Mouse (Mus musculus): Measurements from ENCODE around the gene Bmf. TPM values are rescaled to one million over a fixed set of nuclear protein-coding genes. Genes with fewer than 3 reads are reported as not detected.
A peak's percentile ranks its signal among the peaks of the same experiment; 100 is the strongest.
"Not testable (repeated sequence)": the region's sequence is repeated elsewhere in the genome, so short reads cannot be mapped to it uniquely, and the experiment has no call there.

The Bmf gene
- polyA plus RNA-seq, 1 experiment from 2014 or later: 3.0 TPM

DNA sequence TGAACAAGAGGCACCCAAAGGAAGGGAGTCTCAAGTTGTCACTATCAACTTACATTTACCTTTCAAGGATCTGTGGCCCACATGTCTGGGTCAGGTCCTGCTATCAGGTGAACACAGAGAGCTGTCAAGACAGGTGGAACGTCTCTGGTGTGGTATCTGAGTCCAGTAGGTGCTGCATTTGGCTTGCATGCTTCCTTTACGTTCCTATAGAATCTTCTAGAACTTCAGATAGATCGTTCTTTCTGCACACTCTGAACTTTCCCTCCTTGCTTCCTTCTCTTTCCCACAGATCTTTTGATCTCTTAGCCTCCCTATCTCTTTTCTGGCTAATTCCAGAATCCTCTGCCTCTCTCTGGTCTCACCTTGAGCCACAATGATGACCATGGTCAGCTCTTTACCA lies 8.9 kb upstream of the Bmf start:
- no peak overlapping the region for H3K27ac ChIP-seq (replicated peaks)
- H3K4me1 ChIP-seq: peaks cover 6% of the 10 kb centered on the region; the same call in 1 of the 2 replicates
- DNase-seq (ENCODE audit: low spot score): no peak
- no peaks in the 10 kb centered on the region for H3K27me3 ChIP-seq (ENCODE audit: low read depth, poor library complexity, severe bottlenecking)
- no peak overlapping the region for H3K4me3 ChIP-seq
- no peaks in the 10 kb centered on the region for H3K9me3 ChIP-seq (replicated peaks)
- peaks cover 23% of the 10 kb centered on the region for H3K36me3 ChIP-seq
- 87% methylated on average over 3 of the region's 3 CpGs for WGBS

DNA sequence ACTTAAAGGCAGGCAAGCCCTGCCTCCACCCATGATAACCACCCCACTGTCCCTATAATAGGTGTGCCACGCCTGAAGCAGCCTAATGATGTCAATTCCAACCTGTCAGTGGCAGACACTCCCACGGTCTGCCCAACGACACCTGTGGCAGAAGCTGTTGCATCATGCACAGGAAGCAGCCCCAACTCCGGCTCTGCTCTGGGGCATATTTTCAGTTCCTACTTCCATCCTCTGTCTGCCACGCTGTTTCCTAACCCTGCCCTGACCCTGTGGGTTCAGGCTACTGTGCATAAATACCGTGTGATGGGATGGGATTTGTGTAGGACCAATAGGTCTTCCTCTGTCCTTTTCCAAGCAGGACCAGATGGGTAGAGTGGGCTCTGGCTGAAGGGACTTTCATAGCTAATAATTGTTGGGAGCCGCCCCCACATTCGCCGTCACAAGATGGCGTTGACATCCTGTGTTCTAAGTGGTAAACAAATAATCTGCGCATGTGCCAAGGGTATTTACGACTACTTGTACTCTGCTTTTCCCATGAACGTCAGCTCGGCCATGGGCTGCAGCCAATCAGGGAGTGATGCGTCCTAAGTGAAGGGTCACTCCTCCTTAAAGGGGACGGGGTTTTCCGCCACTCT lies 5.0 kb upstream of the Bmf start:
- not testable (repeated sequence) for H3K27me3 ChIP-seq (ENCODE audit: low read depth, poor library complexity, severe bottlenecking); H3K9me3 ChIP-seq (replicated peaks); DNase-seq (ENCODE audit: low spot score); H3K36me3 ChIP-seq
- Histone ChIP-seq H3K4me1 (peaks cover 13% of the 10 kb centered on the region), H3K4me3 (peak overlapping the region; percentile 50), H3K27ac (replicated peaks) (peak overlapping the region; percentile 70)
- 67% methylated on average over 15 of the region's 17 CpGs for WGBS

DNA sequence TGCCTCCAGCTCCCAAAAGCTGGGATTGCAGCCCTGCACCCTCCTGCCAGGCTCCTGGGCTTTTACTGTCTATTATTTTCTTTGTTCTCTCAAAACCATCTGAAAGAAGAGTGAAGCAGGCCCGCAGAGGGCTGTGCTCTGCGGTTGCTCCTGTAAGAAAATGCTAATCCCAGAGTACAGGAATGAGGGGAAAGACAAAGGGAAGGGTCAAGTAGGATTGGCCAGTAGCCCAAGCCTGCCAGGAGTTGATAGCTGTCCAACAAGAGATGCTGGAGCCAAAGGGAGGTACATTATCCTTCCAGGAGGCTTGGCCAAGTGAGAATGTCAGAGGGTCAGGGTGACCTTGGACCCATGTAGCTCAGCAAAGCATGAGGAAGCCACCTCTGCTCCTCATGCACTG lies 2.1 kb upstream of the Bmf start:
- no peak overlapping the region for H3K4me3 ChIP-seq
- H3K36me3 ChIP-seq: no peaks in the 10 kb centered on the region
- H3K9me3 ChIP-seq (replicated peaks): no peaks in the 10 kb centered on the region
- peaks cover 42% of the 10 kb centered on the region for H3K4me1 ChIP-seq
- no peak overlapping the region for H3K27ac ChIP-seq (replicated peaks)
- DNase-seq (ENCODE audit: low spot score): no peak
- 61% methylated on average over 2 of the region's 2 CpGs for WGBS
- H3K27me3 ChIP-seq (ENCODE audit: low read depth, poor library complexity, severe bottlenecking): peaks cover 16% of the 10 kb centered on the region

DNA sequence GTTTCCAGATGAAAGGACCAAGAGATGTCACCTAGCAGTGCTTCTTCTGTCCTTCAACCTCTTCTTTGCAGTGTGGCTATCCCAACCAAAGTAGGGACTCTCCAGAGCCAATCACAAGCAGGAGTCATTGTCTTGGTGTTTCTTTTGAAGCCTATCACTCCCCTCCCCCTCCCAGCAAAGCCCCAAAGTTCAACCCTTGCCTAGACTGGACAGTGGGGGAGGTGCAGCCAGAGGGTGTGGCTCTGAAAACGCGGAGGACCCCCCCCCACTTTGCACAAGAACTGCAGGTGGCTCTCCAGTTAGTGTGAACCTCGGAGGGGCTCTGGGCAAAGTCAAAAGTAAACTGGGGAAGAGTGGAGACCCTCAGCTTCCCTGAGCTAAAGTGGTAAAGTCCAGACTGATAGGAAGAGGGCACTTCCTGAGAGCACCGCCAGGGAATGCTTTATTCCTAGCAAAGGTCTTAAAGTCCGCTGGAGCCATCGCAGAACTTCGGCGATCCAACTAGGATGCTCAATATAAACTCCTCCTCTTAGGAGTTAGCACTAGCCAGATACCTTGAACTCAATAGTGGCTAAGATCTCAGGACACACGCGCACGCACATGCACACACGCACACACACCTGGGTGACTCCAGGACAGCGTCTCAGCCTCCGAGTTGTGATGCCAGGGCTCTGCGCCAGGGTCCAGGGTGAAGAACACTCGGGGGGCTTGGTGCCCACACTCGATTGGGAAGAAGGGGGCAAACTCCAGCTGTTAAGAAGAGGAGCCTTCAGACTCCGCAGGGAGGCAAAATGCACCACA lies 866 bp downstream of the Bmf start:
- no peaks in the 10 kb centered on the region for H3K36me3 ChIP-seq
- peak overlapping the region; percentile 95 for H3K4me3 ChIP-seq
- H3K4me1 ChIP-seq: peaks cover 65% of the 10 kb centered on the region
- WGBS: under 1% methylated on average over 18 of the region's 18 CpGs
- H3K9me3 ChIP-seq (replicated peaks): no peaks in the 10 kb centered on the region
- peak overlapping the region; percentile 92 for H3K27ac ChIP-seq (replicated peaks)
- DNase-seq (ENCODE audit: low spot score): peak; percentile 59
- H3K27me3 ChIP-seq (ENCODE audit: low read depth, poor library complexity, severe bottlenecking): peaks cover 32% of the 10 kb centered on the region

DNA sequence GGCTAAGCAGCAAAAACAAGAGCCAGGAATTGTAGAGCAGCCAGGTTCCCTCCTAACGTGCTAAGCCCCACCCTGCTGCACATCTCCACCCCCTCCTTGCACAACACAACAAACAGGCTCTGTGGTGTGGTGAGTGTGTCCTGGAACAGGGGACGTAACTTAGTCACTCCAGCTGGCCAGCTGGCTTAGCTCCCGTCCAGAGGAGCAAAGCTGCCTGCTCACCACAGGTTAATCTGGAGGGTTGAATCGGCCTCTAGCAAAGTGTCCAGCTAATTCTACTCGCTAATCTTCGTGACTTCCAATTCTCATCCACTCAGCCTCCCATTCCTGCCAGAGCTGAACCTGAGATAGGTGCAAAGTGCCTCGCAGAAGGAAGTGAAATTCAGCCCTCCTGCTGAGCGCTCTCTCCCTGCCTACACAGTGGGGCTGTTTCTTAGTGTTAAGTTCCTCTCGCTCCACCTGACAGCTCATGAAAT lies 1.9 kb downstream of the Bmf start:
- Histone ChIP-seq H3K36me3 (no peaks in the 10 kb centered on the region), H3K4me3 (peak overlapping the region; percentile 95), H3K27me3 (ENCODE audit: low read depth, poor library complexity, severe bottlenecking) (peaks cover 32% of the 10 kb centered on the region), H3K4me1 (peaks cover 76% of the 10 kb centered on the region), H3K9me3 (replicated peaks) (no peaks in the 10 kb centered on the region), H3K27ac (replicated peaks) (peak overlapping the region; percentile 55; the same call in 1 of the 2 replicates)
- 5% methylated on average over 9 of the region's 9 CpGs for WGBS
- DNase-seq (ENCODE audit: low spot score): no peak

DNA sequence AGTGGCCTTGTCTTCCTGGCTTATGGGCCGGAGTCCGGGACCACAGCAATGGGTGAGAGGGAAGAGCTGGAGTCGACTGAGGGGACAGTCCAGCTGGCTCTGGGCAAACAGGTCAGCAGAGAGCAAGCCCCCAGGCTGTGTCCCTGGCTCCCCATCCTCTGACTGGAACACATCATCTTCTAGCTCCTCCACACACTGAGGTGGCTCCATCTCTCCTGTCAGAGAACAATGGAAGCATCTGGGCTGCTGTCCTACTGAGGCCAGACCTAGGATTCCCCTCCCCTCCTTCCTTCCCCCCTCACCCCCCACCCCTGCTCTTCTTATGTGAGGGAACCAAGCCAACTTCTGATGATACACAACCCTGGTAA lies 2.7 kb downstream of the Bmf start:
- no peaks in the 10 kb centered on the region for H3K9me3 ChIP-seq (replicated peaks)
- H3K27ac ChIP-seq (replicated peaks): peak overlapping the region; percentile 79
- no peaks in the 10 kb centered on the region for H3K36me3 ChIP-seq
- H3K27me3 ChIP-seq (ENCODE audit: low read depth, poor library complexity, severe bottlenecking): peaks cover 32% of the 10 kb centered on the region
- peaks cover 79% of the 10 kb centered on the region for H3K4me1 ChIP-seq
- DNase-seq (ENCODE audit: low spot score): no peak
- 36% methylated on average over 3 of the region's 3 CpGs for WGBS
- 0 out of 2 replicates have a peak overlapping the region, but pooled peaks have one; percentile 95 for H3K4me3 ChIP-seq

DNA sequence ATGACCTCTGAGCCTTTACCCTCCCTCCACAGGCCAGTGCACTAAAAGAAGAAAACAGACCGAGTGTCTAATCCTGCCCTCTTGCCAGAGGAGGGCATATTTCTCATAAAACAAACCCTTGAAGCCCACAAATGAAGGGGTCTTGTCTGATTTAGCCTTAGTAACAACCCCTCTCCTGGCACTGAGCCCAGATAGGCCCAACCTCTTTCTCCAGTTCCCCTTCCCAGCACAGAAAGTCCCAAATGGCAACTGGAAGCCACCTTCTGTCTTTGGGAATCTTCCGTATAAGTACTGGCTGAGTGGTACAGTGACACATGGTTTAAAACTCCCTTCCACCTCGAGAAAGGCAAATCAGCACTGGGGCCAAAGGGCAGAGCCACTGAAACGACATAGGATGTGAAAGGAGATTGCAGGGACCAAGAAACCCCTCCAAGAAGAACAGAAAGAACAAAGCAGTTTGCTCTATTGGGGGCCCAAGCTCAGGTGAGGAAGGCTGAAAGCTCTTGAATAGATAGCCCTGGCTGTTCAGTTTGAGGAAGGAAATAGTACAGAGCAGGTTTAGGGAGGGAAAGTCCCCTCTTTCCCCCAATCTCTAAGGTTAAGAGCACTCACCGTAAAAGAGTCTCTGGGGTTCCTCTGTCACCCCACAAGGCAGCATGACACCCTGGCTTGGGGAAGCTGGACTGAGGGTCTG lies 3.2 kb downstream of the Bmf start:
- 22% methylated on average over 5 of the region's 5 CpGs for WGBS
- no peaks in the 10 kb centered on the region for H3K36me3 ChIP-seq
- peaks cover 79% of the 10 kb centered on the region for H3K4me1 ChIP-seq
- no peaks in the 10 kb centered on the region for H3K9me3 ChIP-seq (replicated peaks)
- no peak for DNase-seq (ENCODE audit: low spot score)
- H3K4me3 ChIP-seq: 0 out of 2 replicates have a peak overlapping the region, but pooled peaks have one; percentile 20
- H3K27me3 ChIP-seq (ENCODE audit: low read depth, poor library complexity, severe bottlenecking): peaks cover 32% of the 10 kb centered on the region
- H3K27ac ChIP-seq (replicated peaks): peak overlapping the region; percentile 79

DNA sequence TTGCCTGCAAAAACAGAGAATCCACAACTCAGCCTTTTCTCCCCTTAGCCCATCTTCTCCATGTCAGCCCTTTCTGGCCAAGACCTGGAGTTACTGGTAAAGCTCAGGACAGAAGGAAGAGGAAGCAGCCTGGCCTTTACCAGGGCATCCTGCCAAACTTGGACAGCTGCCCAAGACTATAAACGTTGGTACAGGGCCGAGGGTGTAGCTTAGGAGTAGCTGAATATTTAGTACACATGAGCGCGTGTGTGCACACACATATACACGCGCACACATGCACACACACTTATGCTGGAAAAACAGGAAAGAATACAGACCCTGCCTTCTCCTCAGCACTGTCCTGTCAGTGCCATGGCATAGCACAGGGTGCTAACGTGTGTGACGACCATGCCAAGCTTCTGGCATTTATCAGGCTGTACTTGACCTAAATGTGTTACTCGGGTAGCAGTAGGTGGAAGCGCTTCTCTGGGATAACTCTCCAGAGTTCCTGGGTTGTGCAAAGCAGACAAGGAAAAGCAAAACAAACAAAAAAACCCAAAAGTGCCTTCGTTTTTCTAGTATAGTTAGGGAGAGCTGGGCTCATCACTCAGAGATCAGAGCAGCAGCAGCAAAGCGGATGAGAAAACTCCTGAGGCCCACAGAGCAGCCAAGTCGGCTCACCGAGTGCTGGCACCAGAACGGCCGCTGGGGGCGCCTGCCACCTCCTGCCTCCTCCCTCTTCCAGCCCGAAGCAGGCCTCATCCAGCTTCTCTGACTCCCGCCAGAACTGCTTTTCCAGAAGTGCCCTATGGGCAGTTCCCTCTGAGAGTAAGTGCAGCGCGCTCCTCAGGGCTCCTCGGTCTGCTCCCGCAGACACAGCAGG lies 4.0 kb downstream of the Bmf start:
- no peaks in the 10 kb centered on the region for H3K9me3 ChIP-seq (replicated peaks)
- H3K36me3 ChIP-seq: no peaks in the 10 kb centered on the region
- WGBS: 28% methylated on average over 23 of the region's 23 CpGs
- H3K4me3 ChIP-seq: peak overlapping the region; percentile 20; the same call in 1 of the 2 replicates
- H3K27ac ChIP-seq (replicated peaks): peak overlapping the region; percentile 79
- peak; percentile 88 for DNase-seq (ENCODE audit: low spot score)
- H3K4me1 ChIP-seq: peaks cover 86% of the 10 kb centered on the region
- H3K27me3 ChIP-seq (ENCODE audit: low read depth, poor library complexity, severe bottlenecking): peaks cover 32% of the 10 kb centered on the region

DNA sequence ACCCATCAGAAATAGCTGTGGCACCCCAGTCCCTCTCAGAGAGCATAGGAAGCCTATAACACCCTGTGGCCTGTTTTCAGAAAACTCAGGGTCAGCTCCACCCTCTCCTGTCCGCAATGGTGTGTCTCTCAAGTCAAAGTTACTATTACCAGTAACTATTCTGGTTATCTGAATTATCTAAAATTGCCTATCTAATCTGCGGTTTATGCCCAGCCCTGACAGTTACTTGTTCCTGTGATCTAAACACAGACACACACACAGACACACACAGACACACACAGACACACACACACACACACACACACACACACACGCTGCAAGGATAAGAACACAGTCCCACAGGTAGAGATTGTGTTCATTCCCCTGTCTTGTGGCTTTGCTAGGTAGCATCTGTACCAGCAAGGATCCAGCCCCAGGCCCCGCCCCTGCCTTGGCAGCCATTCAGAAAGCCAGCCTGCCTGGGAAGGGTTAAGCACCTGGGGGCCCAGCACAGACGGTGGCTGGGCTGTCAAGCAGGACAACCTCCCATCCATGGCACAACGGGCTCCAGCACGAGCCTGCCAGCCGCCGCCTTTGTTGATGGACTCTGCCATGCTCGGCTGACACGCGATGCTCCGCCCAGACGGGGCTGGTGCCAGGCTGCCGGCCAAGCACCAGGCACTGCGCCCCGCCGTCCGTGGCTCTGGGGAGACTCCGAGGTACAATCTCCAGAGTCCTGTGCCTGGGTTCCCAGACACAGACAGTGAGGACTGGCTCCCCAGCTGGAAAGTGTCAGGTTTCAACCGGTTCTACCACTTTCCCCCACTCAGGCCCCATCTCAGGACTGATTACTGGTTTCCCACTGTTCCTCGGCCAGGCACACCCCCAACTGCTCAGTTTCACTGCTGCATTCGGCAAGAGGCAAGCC lies 5.3 kb downstream of the Bmf start:
- Histone ChIP-seq H3K36me3 (peaks cover under 1% of the 10 kb centered on the region), H3K4me3 (peak overlapping the region; percentile 38)
- WGBS: 10% methylated on average over 23 of the region's 23 CpGs

DNA sequence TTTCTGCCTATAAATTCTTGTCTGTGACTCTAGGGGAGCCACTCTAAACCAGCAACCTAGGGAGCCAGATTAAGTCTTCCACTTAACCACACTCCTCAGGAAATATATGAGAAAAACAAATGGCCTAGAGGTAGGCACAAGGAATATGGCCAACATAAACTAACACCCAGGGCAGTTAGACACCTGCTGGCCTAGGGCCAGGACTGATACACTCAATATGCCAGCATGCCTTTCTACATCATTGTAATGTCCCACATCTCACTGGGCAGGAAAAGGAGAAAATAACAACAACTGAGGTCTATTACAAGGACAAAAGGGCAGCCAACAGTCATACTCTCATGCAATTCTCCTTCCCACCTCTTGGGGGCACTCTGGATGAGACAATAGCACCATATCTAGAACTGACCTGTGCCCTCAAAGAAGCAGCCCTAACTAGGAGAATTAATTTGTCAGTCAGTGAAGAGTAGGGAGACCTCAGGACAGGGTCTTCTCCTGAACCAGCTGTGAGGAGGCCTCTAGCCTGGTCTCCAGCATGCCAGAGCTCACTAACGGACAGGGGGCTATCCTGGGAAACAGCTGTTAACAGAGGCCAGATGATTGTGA lies 6.4 kb downstream of the Bmf start:
- H3K9me3 ChIP-seq (replicated peaks): no peaks in the 10 kb centered on the region
- peaks cover 9% of the 10 kb centered on the region for H3K36me3 ChIP-seq
- peaks cover 79% of the 10 kb centered on the region for H3K4me1 ChIP-seq
- WGBS: 77% methylated on average over 1 of the region's 1 CpGs
- no peak overlapping the region for H3K4me3 ChIP-seq
- DNase-seq (ENCODE audit: low spot score): no peak
- no peak overlapping the region; the same call in 1 of the 2 replicates for H3K27ac ChIP-seq (replicated peaks)
- H3K27me3 ChIP-seq (ENCODE audit: low read depth, poor library complexity, severe bottlenecking): peaks cover 31% of the 10 kb centered on the region

More for the DNA sequence above, 5.3 kb downstream of the Bmf start:
- no peaks in the 10 kb centered on the region for H3K9me3 ChIP-seq (replicated peaks)
- peaks cover 87% of the 10 kb centered on the region for H3K4me1 ChIP-seq
- DNase-seq (ENCODE audit: low spot score): peak; percentile 55
- peak overlapping the region; percentile 53 for H3K27ac ChIP-seq (replicated peaks)
- H3K27me3 ChIP-seq (ENCODE audit: low read depth, poor library complexity, severe bottlenecking): peaks cover 32% of the 10 kb centered on the region

DNA sequence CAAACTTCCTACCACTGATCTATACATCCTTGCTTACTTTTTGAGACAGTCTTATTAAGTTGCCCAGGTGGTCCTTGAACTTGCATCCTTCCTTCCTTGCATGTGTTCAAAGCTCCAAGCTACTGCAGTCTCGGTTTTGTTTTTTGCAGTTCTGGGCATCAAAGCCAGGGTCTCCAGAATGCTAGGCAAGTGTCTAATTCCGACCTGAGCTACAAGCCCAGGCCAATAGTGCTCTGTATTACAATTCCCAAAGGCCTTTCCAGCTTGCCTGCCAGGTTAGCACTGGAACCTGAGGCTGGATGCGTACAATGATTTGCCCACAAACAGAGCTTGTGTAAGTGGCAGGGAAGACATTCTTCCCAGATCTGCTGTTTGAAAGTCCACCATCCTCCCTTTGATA lies 7.8 kb downstream of the Bmf start:
- Histone ChIP-seq H3K27me3 (ENCODE audit: low read depth, poor library complexity, severe bottlenecking) (peaks cover 17% of the 10 kb centered on the region), H3K4me1 (peaks cover 77% of the 10 kb centered on the region), H3K9me3 (replicated peaks) (no peaks in the 10 kb centered on the region), H3K27ac (replicated peaks) (no peak overlapping the region), H3K36me3 (peaks cover 9% of the 10 kb centered on the region), H3K4me3 (no peak overlapping the region)
- DNase-seq (ENCODE audit: low spot score): no peak
- WGBS: 91% methylated on average over 3 of the region's 3 CpGs
